Mouse (Mus musculus): Measurements from ENCODE around the gene Jak3.

DNA sequence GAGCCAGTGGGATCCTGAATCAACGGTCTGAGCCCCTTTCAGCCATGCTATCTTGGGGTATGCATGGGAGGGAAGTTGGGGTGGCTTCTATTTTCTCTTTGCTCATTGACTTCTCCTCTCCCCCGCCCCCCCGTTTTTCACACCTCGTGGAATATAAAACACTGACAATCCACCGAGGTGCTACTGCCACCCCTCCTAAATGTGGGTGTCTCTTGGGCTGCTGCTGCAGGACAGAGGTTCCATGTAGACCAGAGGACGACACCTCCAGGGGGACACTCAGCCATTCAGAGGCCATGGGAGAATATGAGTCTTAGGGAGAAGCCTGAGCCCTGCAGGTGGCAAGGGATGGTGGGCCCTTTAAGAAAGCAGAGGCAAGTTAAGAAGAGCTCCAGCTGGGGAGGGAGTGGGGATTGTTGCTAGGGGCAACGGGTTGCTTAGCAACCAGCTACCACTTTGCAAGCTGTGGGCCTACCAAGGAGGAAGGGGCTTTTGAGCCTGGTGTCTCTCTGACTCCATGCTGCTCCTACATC, 43.9 kb downstream of the Jak3 start:
- TF ChIP-seq CTCF (IDR thresholded peaks at IDR 0.05; ENCODE audit: borderline replicate concordance, control insufficient read depth, extremely low read depth, insufficient read depth, low read length, poor library complexity) (no peak), POLR2A (IDR thresholded peaks at IDR 0.05; ENCODE audit: control insufficient read depth, extremely low read depth, insufficient read depth, low read length, poor library complexity) (no peak)
